Mouse (Mus musculus) MEL (cell line): ENCODE measurements around the gene Traf3ip2. TPM values are rescaled to one million over a fixed set of nuclear protein-coding genes. Genes with fewer than 3 reads are reported as not detected.

Experiments used
- DNase-seq: peaks from one replicate; pipeline ENCODE4 v3.0.0; 2011; ENCODE audit warnings: low read depth, low spot score
- H3K27ac ChIP-seq: 2 replicates; pipeline ENCODE4 v1.5.1; 2012; ENCODE audit warnings: low read depth, mild to moderate bottlenecking, control low read depth, low read length, moderate library complexity; ENCODE audit not compliant: control insufficient read depth
- H3K27me3 ChIP-seq, 2 experiments: fragments of 150-350 bp in 1 of 2; sonication (generic) in 1 of 2; 2 replicates each; pipeline ENCODE4 v1.6.1; 2012; ENCODE audit warnings: low read length in 2 of 2, mild to moderate bottlenecking in 2 of 2, improper control_type of control experiment in 1 of 2, moderate library complexity in 1 of 2; ENCODE audit not compliant: insufficient read depth in 2 of 2, control insufficient read depth in 1 of 2
- H3K36me3 ChIP-seq, 2 experiments: 2 replicates each; pipeline ENCODE4 v1.6.1; 2012 to 2014; ENCODE audit warnings: low read length in 2 of 2, improper control_type of control experiment in 1 of 2, inconsistent platforms in 1 of 2, mild to moderate bottlenecking in 1 of 2; ENCODE audit not compliant: insufficient read depth in 2 of 2, control insufficient read depth in 1 of 2
- H3K4me1 ChIP-seq, 2 experiments: fragments of 150-350 bp in 1 of 2; sonication (generic) in 1 of 2; 2 replicates each; pipeline ENCODE4 v1.6.1; 2012; ENCODE audit warnings: low read length in 2 of 2, improper control_type of control experiment in 1 of 2, mild to moderate bottlenecking in 1 of 2; ENCODE audit not compliant: insufficient read depth in 2 of 2, control insufficient read depth in 1 of 2
- H3K4me3 ChIP-seq, 2 experiments: fragments of 150-350 bp in 1 of 2; sonication (generic) in 1 of 2; 2 replicates each; pipeline ENCODE4 v1.5.1; 2012; ENCODE audit warnings: low read depth in 2 of 2, low read length in 2 of 2, mild to moderate bottlenecking in 2 of 2, moderate library complexity in 2 of 2, control low read depth in 1 of 2, improper control_type of control experiment in 1 of 2; ENCODE audit not compliant: control insufficient read depth in 1 of 2, insufficient read depth in 1 of 2
- H3K79me2 ChIP-seq: 2 replicates; pipeline ENCODE4 v1.6.1; 2012; ENCODE audit warnings: mild to moderate bottlenecking, low read length, moderate library complexity; ENCODE audit not compliant: control insufficient read depth, poor library complexity, insufficient read depth
- H3K9ac ChIP-seq: 2 replicates; pipeline ENCODE4 v1.6.1; 2012; ENCODE audit warnings: low read depth, mild to moderate bottlenecking, control low read depth, low read length, moderate library complexity; ENCODE audit not compliant: control insufficient read depth, poor library complexity, severe bottlenecking
- H3K9me3 ChIP-seq: fragments of 150-350 bp; sonication (generic); replicated peaks from 2 replicates; pipeline ENCODE4 v1.6.1; 2012; ENCODE audit warnings: mild to moderate bottlenecking, low read length, improper control_type of control experiment, moderate library complexity; ENCODE audit not compliant: insufficient read depth
- CHD1 ChIP-seq: IDR thresholded peaks from 2 replicates; pipeline ENCODE4 v1.6.1; 2012; ENCODE audit warnings: low read depth, mild to moderate bottlenecking, inconsistent platforms, low read length, improper control_type of control experiment
- E2F4 ChIP-seq: IDR thresholded peaks from 2 replicates; pipeline ENCODE4 v1.6.1; 2011; ENCODE audit warnings: low read depth, low read length, improper control_type of control experiment, borderline replicate concordance
- ELF1 ChIP-seq: IDR thresholded peaks from 2 replicates; pipeline ENCODE4 v1.6.1; 2014; ENCODE audit warnings: low read depth, mild to moderate bottlenecking, inconsistent platforms, low read length, improper control_type of control experiment, moderate library complexity
- EP300 ChIP-seq, 2 experiments: IDR thresholded peaks; 2 replicates each; pipeline ENCODE4 v1.6.1; 2011; ENCODE audit warnings: improper control_type of control experiment in 2 of 2, low read length in 2 of 2, low read depth in 1 of 2, mild to moderate bottlenecking in 1 of 2
- ETS1 ChIP-seq: IDR thresholded peaks from 2 replicates; pipeline ENCODE4 v1.6.1; 2012; ENCODE audit warnings: low read depth, mild to moderate bottlenecking, inconsistent platforms, low read length, improper control_type of control experiment, moderate library complexity
- GATA1 ChIP-seq: IDR thresholded peaks from 2 replicates; pipeline ENCODE4 v1.6.1; 2011; ENCODE audit warnings: low read depth, low read length, improper control_type of control experiment
- MAFK ChIP-seq: IDR thresholded peaks from 2 replicates; pipeline ENCODE4 v1.6.1; 2011; ENCODE audit warnings: low read depth, mild to moderate bottlenecking, low read length, improper control_type of control experiment, borderline replicate concordance
- MAX ChIP-seq: IDR thresholded peaks from 2 replicates; pipeline ENCODE4 v1.6.1; 2011; ENCODE audit warnings: low read length, improper control_type of control experiment
- MAZ ChIP-seq: IDR thresholded peaks from 2 replicates; pipeline ENCODE4 v1.6.1; 2012; ENCODE audit warnings: low read depth, mild to moderate bottlenecking, inconsistent platforms, low read length, improper control_type of control experiment
- MEF2A ChIP-seq: IDR thresholded peaks from 2 replicates; pipeline ENCODE4 v1.6.1; 2014; ENCODE audit warnings: low read depth, mild to moderate bottlenecking, inconsistent platforms, low read length, improper control_type of control experiment; ENCODE audit not compliant: poor library complexity, insufficient replicate concordance, severe bottlenecking; ENCODE audit errors: extremely low read depth
- MXI1 ChIP-seq: IDR thresholded peaks from 2 replicates; pipeline ENCODE4 v1.6.1; 2011; ENCODE audit warnings: mild to moderate bottlenecking, low read depth, low read length, improper control_type of control experiment
- MYB ChIP-seq: IDR thresholded peaks from 2 replicates; pipeline ENCODE4 v1.6.1; 2011; ENCODE audit warnings: mild to moderate bottlenecking, low read depth, low read length, improper control_type of control experiment
- POLR2AphosphoS2 ChIP-seq: IDR thresholded peaks from 2 replicates; pipeline ENCODE4 v1.6.1; 2011; ENCODE audit warnings: low read length, improper control_type of control experiment
- POLR2AphosphoS5 ChIP-seq: IDR thresholded peaks from 2 replicates; pipeline ENCODE4 v1.6.1; 2012; ENCODE audit warnings: low read depth, borderline replicate concordance, mild to moderate bottlenecking, inconsistent platforms, low read length, moderate library complexity, mixed read lengths
- RAD21 ChIP-seq: IDR thresholded peaks from 2 replicates; pipeline ENCODE4 v1.6.1; 2011; ENCODE audit warnings: mild to moderate bottlenecking, low read depth, low read length, improper control_type of control experiment
- SIN3A ChIP-seq: IDR thresholded peaks from 2 replicates; pipeline ENCODE4 v1.6.1; 2012; ENCODE audit warnings: low read length, improper control_type of control experiment, inconsistent platforms
- TBP ChIP-seq: IDR thresholded peaks from 2 replicates; pipeline ENCODE4 v1.8.0; 2011; ENCODE audit warnings: low read depth, low read length, improper control_type of control experiment
- ZC3H11A ChIP-seq: IDR thresholded peaks from 2 replicates; pipeline ENCODE4 v1.6.1; 2012; ENCODE audit warnings: low read depth, mild to moderate bottlenecking, inconsistent platforms, low read length, improper control_type of control experiment
- ZKSCAN1 ChIP-seq: IDR thresholded peaks from 2 replicates; pipeline ENCODE4 v1.6.1; 2012; ENCODE audit warnings: low read depth, mild to moderate bottlenecking, inconsistent platforms, low read length, improper control_type of control experiment, moderate library complexity
- ZNF384 ChIP-seq: IDR thresholded peaks from 2 replicates; pipeline ENCODE4 v1.6.1; 2012; ENCODE audit warnings: low read depth, mild to moderate bottlenecking, inconsistent platforms, low read length, improper control_type of control experiment
- polyA plus RNA-seq, 2 experiments: library from polyadenylated mRNA; stranded (reverse) in 1 of 2; unstranded in 1 of 2; fragments of >175 nt in 1 of 2; fragments of >200 nt in 1 of 2; gene quantifications; 2 replicates each; pipeline versions ENCODE4 v1.2.1 to v1.2.4; 2012; ENCODE audit warnings: low replicate concordance in 2 of 2, low read depth in 1 of 2; ENCODE audit not compliant: insufficient read length in 2 of 2, insufficient read depth in 1 of 2, missing spikeins in 1 of 2
- total RNA-seq: library from RNA; depleted of rRNA; stranded (reverse); fragments of 300-350 nt; gene quantifications from 2 replicates; pipeline ENCODE4 v1.2.3, GENCODE M21; 2012

Gene Traf3ip2
- total and polyA plus RNA-seq, 3 experiments: 1.3 to 3.0 TPM; not detected in 1

DNA sequence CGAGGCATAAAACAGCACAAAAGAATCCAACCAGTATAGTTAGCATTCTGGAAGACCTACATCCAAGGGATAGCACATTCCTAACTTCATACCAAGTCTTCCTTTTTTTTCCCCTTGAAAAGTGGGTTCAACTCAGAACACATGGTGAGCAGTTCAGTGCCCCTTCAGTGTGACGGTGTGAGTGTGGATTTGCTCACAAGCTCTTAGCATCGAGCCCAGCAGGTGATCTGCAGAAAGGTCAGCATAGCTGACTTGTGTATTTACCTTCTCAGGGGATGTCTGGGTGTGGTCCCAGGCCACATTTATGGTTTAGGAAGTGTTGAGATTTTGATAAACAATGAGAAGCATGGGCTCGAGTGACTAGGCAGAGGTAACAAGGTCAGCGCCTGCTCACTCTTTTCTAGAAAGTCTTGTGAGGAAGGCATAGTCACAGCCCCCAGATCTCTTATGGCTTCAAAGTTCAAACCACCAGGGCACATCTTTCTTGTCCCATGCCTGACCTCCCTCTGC is 46.2 kb downstream of the Traf3ip2 start:
- no peaks in the 10 kb centered on the region for H3K9me3 ChIP-seq

DNA sequence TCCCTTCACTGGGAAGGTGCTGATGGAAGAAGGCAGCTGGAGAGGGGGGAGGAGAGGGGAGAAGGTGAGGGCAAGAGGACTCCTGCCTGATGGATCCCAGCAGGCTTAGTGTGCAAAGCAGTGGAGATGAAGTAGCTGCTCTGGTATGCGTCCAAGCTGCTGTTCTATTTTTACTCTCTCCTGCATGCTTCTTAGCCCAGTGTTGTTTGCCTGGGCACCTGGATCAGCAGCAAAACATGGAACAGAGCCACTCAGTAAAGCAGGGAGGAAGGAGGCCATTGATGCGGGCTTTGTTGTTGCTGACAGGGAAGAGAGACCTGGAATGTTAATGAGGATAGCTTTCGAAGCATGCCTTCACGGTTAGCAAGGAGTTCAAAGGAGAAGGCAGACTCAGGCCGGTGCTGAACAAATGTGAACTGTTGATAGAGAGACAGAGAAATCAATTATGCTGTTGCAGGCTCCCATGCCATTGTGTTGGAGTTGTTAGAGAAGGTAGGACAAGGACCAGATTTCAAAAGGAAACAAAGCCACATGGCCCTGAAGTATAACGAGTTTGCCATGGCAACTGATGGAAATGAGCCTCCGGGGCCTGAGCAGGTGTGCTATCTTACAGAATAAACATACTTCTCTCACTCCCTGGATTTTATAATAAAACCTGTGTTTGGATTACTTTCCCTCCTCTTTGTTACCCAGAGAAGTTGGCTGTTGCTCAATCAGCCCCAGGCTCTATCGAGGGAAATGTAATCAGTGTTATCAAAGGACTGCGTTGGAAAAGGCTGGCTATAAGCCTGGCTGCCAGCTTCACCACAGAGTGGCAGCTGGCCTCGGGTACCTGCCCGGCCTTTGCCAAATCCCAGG is 46.9 kb downstream of the Traf3ip2 start:
- no peak for TF ChIP-seq POLR2AphosphoS2
- TF ChIP-seq ZC3H11A: no peak
- TF ChIP-seq POLR2AphosphoS5: no peak
- TF ChIP-seq CHD1: no peak
- TF ChIP-seq MAZ: no peak
- TF ChIP-seq MAX: no peak
- no peak for TF ChIP-seq EP300 (IDR thresholded peaks at IDR 0.05; ENCODE audit: low read depth in 1 of 2, low read length in 2 of 2)
- TF ChIP-seq ETS1: no peak
- no peak for TF ChIP-seq TBP
- TF ChIP-seq SIN3A: no peak
- no peak for TF ChIP-seq MXI1
- no peak for TF ChIP-seq GATA1
- no peak for TF ChIP-seq ZKSCAN1

More for the DNA sequence above, 46.2 kb downstream of the Traf3ip2 start:
- no peak overlapping the region for H3K9ac ChIP-seq
- no peaks in the 10 kb centered on the region for H3K36me3 ChIP-seq
- H3K4me3 ChIP-seq: no peak overlapping the region
- H3K27ac ChIP-seq: no peak overlapping the region
- H3K79me2 ChIP-seq: no peaks in the 10 kb centered on the region
- H3K27me3 ChIP-seq: no peaks in the 10 kb centered on the region
- no peak for DNase-seq
- H3K4me1 ChIP-seq: no peaks in the 10 kb centered on the region
- TF ChIP-seq MYB: no peak
- no peak for TF ChIP-seq MAFK
- no peak for TF ChIP-seq RAD21
- TF ChIP-seq POLR2AphosphoS2: no peak
- TF ChIP-seq ELF1: no peak
- no peak for TF ChIP-seq E2F4
- TF ChIP-seq MEF2A: no peak
- no peak for TF ChIP-seq ZNF384

More for the DNA sequence above, 46.9 kb downstream of the Traf3ip2 start:
- Histone ChIP-seq H3K4me3 (no peak overlapping the region), H3K9ac (no peak overlapping the region), H3K79me2 (no peaks in the 10 kb centered on the region), H3K36me3 (no peaks in the 10 kb centered on the region), H3K9me3 (no peaks in the 10 kb centered on the region), H3K27ac (no peak overlapping the region), H3K4me1 (no peaks in the 10 kb centered on the region), H3K27me3 (no peaks in the 10 kb centered on the region)
- DNase-seq: no peak
